Mouse (Mus musculus): ENCODE data around the gene Inpp5a. TPM values are rescaled to one million over a fixed set of nuclear protein-coding genes. Genes with fewer than 3 reads are reported as not detected.
A peak's percentile ranks its signal among the peaks of the same experiment; 100 is the strongest.

The Inpp5a gene
- polyA plus RNA-seq, 1 experiment from 2014 or later = 25.2 TPM

- Histone ChIP-seq H3K36me3 (ENCODE audit: control insufficient read depth, insufficient read depth, low read length) (no peaks in the 10 kb centered on the region), H3K27ac (ENCODE audit: low read depth, low read length) (no peak overlapping the region), H3K27me3 (ENCODE audit: control insufficient read depth, insufficient read depth, low read length) (no peaks in the 10 kb centered on the region; the same call in 1 of the 2 replicates), H3K9me3 (ENCODE audit: control insufficient read depth, low read length) (no peaks in the 10 kb centered on the region), H3K4me1 (ENCODE audit: control insufficient read depth, insufficient read depth, low read length) (peaks cover 7% of the 10 kb centered on the region; the same call in 1 of the 2 replicates), H3K4me3 (ENCODE audit: low read depth, low read length) (no peak overlapping the region), H3K9ac (ENCODE audit: low read length) (no peak overlapping the region), H3K4me2 (no peak overlapping the region)
- ATAC-seq (ENCODE audit: low FRiP score) (peak; percentile 68), DNase-seq (ENCODE audit: low spot score, missing footprints) (peak; percentile 97)
- 55% methylated on average over 12 of the region's 12 CpGs for WGBS
Measured at GRCm38 (mm10) chr7:139615767-139616766, 227.2 kb downstream of the Inpp5a start.

- Histone ChIP-seq H3K4me2 (no peak overlapping the region), H3K27me3 (ENCODE audit: control insufficient read depth, insufficient read depth, low read length) (no peaks in the 10 kb centered on the region), H3K36me3 (ENCODE audit: control insufficient read depth, insufficient read depth, low read length) (no peaks in the 10 kb centered on the region), H3K4me1 (ENCODE audit: control insufficient read depth, insufficient read depth, low read length) (no peaks in the 10 kb centered on the region), H3K9me3 (ENCODE audit: control insufficient read depth, low read length) (no peaks in the 10 kb centered on the region), H3K27ac (ENCODE audit: low read depth, low read length) (no peak overlapping the region), H3K4me3 (ENCODE audit: low read depth, low read length) (no peak overlapping the region), H3K9ac (ENCODE audit: low read length) (no peak overlapping the region)
- WGBS = 90% methylated on average over 13 of the region's 13 CpGs
- ATAC-seq (ENCODE audit: low FRiP score) (no peak), DNase-seq (ENCODE audit: low spot score, missing footprints) (no peak)
Measured at GRCm38 (mm10) chr7:139622568-139622967, 233.7 kb downstream of the Inpp5a start.

GRCm38 (mm10) chr7:139625156-139625555 lies 236.2 kb downstream of the Inpp5a start:
- no peak overlapping the region for H3K27ac ChIP-seq (ENCODE audit: low read depth, low read length)
- no peak for DNase-seq (ENCODE audit: low spot score, missing footprints)
- WGBS = 91% methylated on average over 9 of the region's 9 CpGs

More at GRCm38 (mm10) chr7:139625156-139625555, 236.2 kb downstream of the Inpp5a start:
- Histone ChIP-seq H3K4me1 (ENCODE audit: control insufficient read depth, insufficient read depth, low read length) (no peaks in the 10 kb centered on the region), H3K36me3 (ENCODE audit: control insufficient read depth, insufficient read depth, low read length) (no peaks in the 10 kb centered on the region), H3K9ac (ENCODE audit: low read length) (no peak overlapping the region), H3K9me3 (ENCODE audit: control insufficient read depth, low read length) (no peaks in the 10 kb centered on the region), H3K4me3 (ENCODE audit: low read depth, low read length) (no peak overlapping the region), H3K27me3 (ENCODE audit: control insufficient read depth, insufficient read depth, low read length) (no peaks in the 10 kb centered on the region), H3K4me2 (no peak overlapping the region)
- ATAC-seq (ENCODE audit: low FRiP score) = no peak

Other genes starting within 250 kb of the Inpp5a start
- 6.8 and 9.8 TPM in 2 replicates for gene Lrrc27, start 176.1 kb upstream of the Inpp5a start, polyA plus RNA-seq (2014; fragmentation: Nextera tagmentation; extraction: Ambion mirVana)
- 0.33 and 0.63 TPM in 2 replicates for gene Stk32c, start 175.8 kb upstream of the Inpp5a start, polyA plus RNA-seq (2014; fragmentation: Nextera tagmentation; extraction: Ambion mirVana)
- gene Pwwp2b, start 140.6 kb upstream of the Inpp5a start, polyA plus RNA-seq (2014; fragmentation: Nextera tagmentation; extraction: Ambion mirVana) = 2.6 and 3.3 TPM in 2 replicates
- gene Nkx6-2, start 193.7 kb downstream of the Inpp5a start, polyA plus RNA-seq (2014; fragmentation: Nextera tagmentation; extraction: Ambion mirVana) = 48.3 and 54.7 TPM in 2 replicates

Data from midbrain, embryonic 11.5 days (tissue).